Comparison of ENCODE assay signal across 11 mouse cellular contexts in genomic region chr9:56892111-56892510, GRCm38 (mm10). TPM values are rescaled to one million over a fixed set of nuclear protein-coding genes. Genes with fewer than 3 reads are reported as not detected.
DNase-seq lines count a peak whose midpoint lies in the region; ATAC-seq and TF ChIP-seq lines count a peak whose summit lies in the region.
"Had no signal": no experiment of that assay in that cellular context is flagged by ENCODE, and none has a peak within 500 bp of the region (broad histone marks: within the 10 kb centered on the region; RNA-seq: fewer than 3 reads in every experiment).

No protein-coding gene starts in this region.

- no peak for DNase-seq in forebrain, embryonic 10.5 days (ENCODE audit: extremely low spot score, low spot score)
- DNase-seq in hindbrain, embryonic 14.5 days (ENCODE audit: low spot score), result no peak
- DNase-seq in liver, postnatal 0 days, result no peak

- no peak for TF ChIP-seq CTCF in liver, postnatal 0 days (IDR thresholded peaks at IDR 0.05; ENCODE audit: low read depth)

- no peak overlapping the region for H3K9ac ChIP-seq in forebrain, embryonic 12.5 days
- peak overlapping the region; percentile 53; the same call in 1 of the 2 replicates for H3K9ac ChIP-seq in hindbrain, embryonic 13.5 days
- H3K9ac ChIP-seq in hindbrain, embryonic 14.5 days, result no peak overlapping the region
- H3K9ac ChIP-seq in liver, embryonic 15.5 days, result no peak overlapping the region
- H3K9ac ChIP-seq in liver, postnatal 0 days (replicated peaks), result no peak overlapping the region
- H3K9ac ChIP-seq in limb, embryonic 15.5 days, result no peak overlapping the region
- H3K9ac ChIP-seq: forebrain, embryonic 13.5 days had no signal

- peak overlapping the region; percentile 42; the same call in 1 of the 2 replicates for H3K27ac ChIP-seq in forebrain, embryonic 10.5 days
- no peak overlapping the region for H3K27ac ChIP-seq in forebrain, embryonic 12.5 days
- no peak overlapping the region for H3K27ac ChIP-seq in hindbrain, embryonic 13.5 days
- H3K27ac ChIP-seq in hindbrain, embryonic 14.5 days, result no peak overlapping the region
- H3K27ac ChIP-seq in liver, embryonic 15.5 days (replicated peaks), result no peak overlapping the region
- no peak overlapping the region for H3K27ac ChIP-seq in liver, postnatal 0 days (ENCODE audit: low read depth)
- H3K27ac ChIP-seq in limb, embryonic 15.5 days, result peak overlapping the region; percentile 13; the same call in 1 of the 2 replicates
- H3K27ac ChIP-seq: forebrain, embryonic 13.5 days; kidney, postnatal 0 days had no signal

- TF ChIP-seq EP300 in liver, postnatal 0 days (IDR thresholded peaks at IDR 0.05; ENCODE audit: low read depth), result no peak

- no peaks in the 10 kb centered on the region for H3K36me3 ChIP-seq in forebrain, embryonic 10.5 days (replicated peaks)
- no peaks in the 10 kb centered on the region for H3K36me3 ChIP-seq in forebrain, embryonic 12.5 days (replicated peaks)
- no peaks in the 10 kb centered on the region for H3K36me3 ChIP-seq in hindbrain, embryonic 13.5 days
- H3K36me3 ChIP-seq in hindbrain, embryonic 14.5 days (replicated peaks; ENCODE audit: control insufficient read depth, insufficient read depth), result no peaks in the 10 kb centered on the region
- H3K36me3 ChIP-seq in liver, embryonic 15.5 days (replicated peaks), result no peaks in the 10 kb centered on the region
- no peaks in the 10 kb centered on the region for H3K36me3 ChIP-seq in liver, postnatal 0 days (replicated peaks; ENCODE audit: insufficient read depth, low read length)
- peaks cover 85% of the 10 kb centered on the region for H3K36me3 ChIP-seq in limb, embryonic 15.5 days

- no peak for ATAC-seq in forebrain, embryonic 12.5 days (ENCODE audit: low FRiP score)
- ATAC-seq in hindbrain, embryonic 13.5 days (ENCODE audit: low FRiP score), result no peak
- no peak for ATAC-seq in hindbrain, embryonic 14.5 days (ENCODE audit: low FRiP score)
- no peak for ATAC-seq in liver, embryonic 15.5 days (ENCODE audit: insufficient read depth)
- ATAC-seq in liver, postnatal 0 days, result no peak
- no peak for ATAC-seq in limb, embryonic 15.5 days (ENCODE audit: insufficient number of reproducible peaks, low FRiP score, low TSS enrichment, low read depth)

- peaks cover 24% of the 10 kb centered on the region for H3K4me1 ChIP-seq in forebrain, embryonic 10.5 days
- peaks cover 19% of the 10 kb centered on the region for H3K4me1 ChIP-seq in forebrain, embryonic 12.5 days
- H3K4me1 ChIP-seq in hindbrain, embryonic 13.5 days (replicated peaks), result peaks cover 26% of the 10 kb centered on the region
- H3K4me1 ChIP-seq in hindbrain, embryonic 14.5 days (replicated peaks; ENCODE audit: control insufficient read depth, insufficient read depth, low read length), result peaks cover 9% of the 10 kb centered on the region; the same call in 1 of the 2 replicates
- peaks cover 10% of the 10 kb centered on the region for H3K4me1 ChIP-seq in liver, embryonic 15.5 days (replicated peaks)
- H3K4me1 ChIP-seq in liver, postnatal 0 days (ENCODE audit: insufficient read depth), result peaks cover 4% of the 10 kb centered on the region; the same call in 1 of the 2 replicates
- H3K4me1 ChIP-seq in limb, embryonic 15.5 days, result peaks cover 19% of the 10 kb centered on the region

- no peaks in the 10 kb centered on the region for H3K9me3 ChIP-seq in forebrain, embryonic 10.5 days
- H3K9me3 ChIP-seq in forebrain, embryonic 12.5 days, result no peaks in the 10 kb centered on the region
- H3K9me3 ChIP-seq in hindbrain, embryonic 13.5 days, result no peaks in the 10 kb centered on the region
- no peaks in the 10 kb centered on the region for H3K9me3 ChIP-seq in hindbrain, embryonic 14.5 days (ENCODE audit: control insufficient read depth, low read length)
- H3K9me3 ChIP-seq in liver, embryonic 15.5 days (replicated peaks), result no peaks in the 10 kb centered on the region
- no peaks in the 10 kb centered on the region for H3K9me3 ChIP-seq in liver, postnatal 0 days (ENCODE audit: low read length)
- no peaks in the 10 kb centered on the region for H3K9me3 ChIP-seq in limb, embryonic 15.5 days
- H3K9me3 ChIP-seq: forebrain, embryonic 13.5 days; heart, embryonic 10.5 days had no signal

- peaks cover 30% of the 10 kb centered on the region for H3K27me3 ChIP-seq in forebrain, embryonic 10.5 days (ENCODE audit: poor library complexity, severe bottlenecking)
- H3K27me3 ChIP-seq in forebrain, embryonic 12.5 days, result peaks cover 23% of the 10 kb centered on the region
- H3K27me3 ChIP-seq in hindbrain, embryonic 13.5 days, result peaks cover 15% of the 10 kb centered on the region; the same call in 1 of the 2 replicates
- peaks cover 4% of the 10 kb centered on the region; the same call in 1 of the 2 replicates for H3K27me3 ChIP-seq in hindbrain, embryonic 14.5 days (ENCODE audit: control insufficient read depth, insufficient read depth, low read length)
- peaks cover 6% of the 10 kb centered on the region for H3K27me3 ChIP-seq in liver, embryonic 15.5 days
- no peaks in the 10 kb centered on the region for H3K27me3 ChIP-seq in liver, postnatal 0 days (ENCODE audit: insufficient read depth, low read length)
- H3K27me3 ChIP-seq in limb, embryonic 15.5 days, result no peaks in the 10 kb centered on the region; the same call in 1 of the 2 replicates

- H3K4me2 ChIP-seq in forebrain, embryonic 12.5 days, result no peak overlapping the region
- H3K4me2 ChIP-seq in hindbrain, embryonic 13.5 days, result no peak overlapping the region
- no peak overlapping the region for H3K4me2 ChIP-seq in hindbrain, embryonic 14.5 days (replicated peaks)
- 0 out of 2 replicates have a peak overlapping the region, but pooled peaks have one; percentile 50 for H3K4me2 ChIP-seq in liver, embryonic 15.5 days
- H3K4me2 ChIP-seq in liver, postnatal 0 days (ENCODE audit: low read depth, low read length), result no peak overlapping the region
- no peak overlapping the region for H3K4me2 ChIP-seq in limb, embryonic 15.5 days

- no peak overlapping the region for H3K4me3 ChIP-seq in forebrain, embryonic 10.5 days
- no peak overlapping the region for H3K4me3 ChIP-seq in forebrain, embryonic 12.5 days (replicated peaks)
- no peak overlapping the region for H3K4me3 ChIP-seq in hindbrain, embryonic 13.5 days
- H3K4me3 ChIP-seq in hindbrain, embryonic 14.5 days (replicated peaks; ENCODE audit: low read length), result no peak overlapping the region
- H3K4me3 ChIP-seq in liver, embryonic 15.5 days (replicated peaks), result no peak overlapping the region
- no peak overlapping the region for H3K4me3 ChIP-seq in liver, postnatal 0 days (ENCODE audit: low read depth, low read length)
- no peak overlapping the region for H3K4me3 ChIP-seq in limb, embryonic 15.5 days
- H3K4me3 ChIP-seq: forebrain, embryonic 13.5 days had no signal

- WGBS in forebrain, embryonic 10.5 days, result 82% methylated on average over 10 of the region's 10 CpGs
- 87% methylated on average over 10 of the region's 10 CpGs for WGBS in forebrain, embryonic 12.5 days
- 87% methylated on average over 10 of the region's 10 CpGs for WGBS in hindbrain, embryonic 13.5 days
- WGBS in hindbrain, embryonic 14.5 days, result 89% methylated on average over 10 of the region's 10 CpGs
- 72% methylated on average over 10 of the region's 10 CpGs for WGBS in liver, embryonic 15.5 days (ENCODE audit: insufficient replicate concordance)
- 74% methylated on average over 10 of the region's 10 CpGs for whole genome bisulfite sequencing in liver, postnatal 0 days (ENCODE audit: insufficient replicate concordance)
- 88% methylated on average over 10 of the region's 10 CpGs for WGBS in limb, embryonic 15.5 days

RNA-seq across cellular contexts. Expression of gene Cspg4, which starts 27.3 kb away (rescaled TPM):
- polyA plus RNA-seq in forebrain, embryonic 10.5 days (2016; fragmentation: Nextera tagmentation; extraction: Ambion mirVana), result 0.88 and 1.1 TPM in 2 replicates
- polyA plus RNA-seq in forebrain, embryonic 12.5 days (2016; fragmentation: Nextera tagmentation; extraction: Ambion mirVana), result 3.0 and 3.8 TPM in 2 replicates
- 4.2 and 5.2 TPM in 2 replicates for polyA plus RNA-seq in hindbrain, embryonic 13.5 days (2015; fragmentation: Nextera tagmentation; extraction: Ambion mirVana)
- 5.5 and 6.8 TPM in 2 replicates for polyA plus RNA-seq in hindbrain, embryonic 14.5 days (2014; fragmentation: Nextera tagmentation; extraction: Ambion mirVana)
- 0.61 and 0.75 TPM in 2 replicates for polyA plus RNA-seq in liver, embryonic 15.5 days (2015; fragmentation: Nextera tagmentation; extraction: Ambion mirVana)
- 0.13 and 0.20 TPM in 2 replicates for polyA plus RNA-seq in liver, postnatal 0 days (2015; fragmentation: Nextera tagmentation; extraction: Ambion mirVana)
- polyA plus RNA-seq in limb, embryonic 15.5 days (2015; fragmentation: Nextera tagmentation; extraction: Ambion mirVana), result 49.1 and 52.2 TPM in 2 replicates
- polyA plus RNA-seq: CD4-positive, CD25-positive, alpha-beta regulatory T cell, adult 4 months had no signal

RNA-seq across cellular contexts. Expression of gene Odf3l1, which starts 27.6 kb away (rescaled TPM):
- polyA plus RNA-seq in forebrain, embryonic 10.5 days (2016; fragmentation: Nextera tagmentation; extraction: Ambion mirVana), result not detected in 2 replicates
- not detected in 2 replicates for polyA plus RNA-seq in forebrain, embryonic 12.5 days (2016; fragmentation: Nextera tagmentation; extraction: Ambion mirVana)
- polyA plus RNA-seq in hindbrain, embryonic 13.5 days (2015; fragmentation: Nextera tagmentation; extraction: Ambion mirVana), result 0.18 TPM in 1 of 2 replicates, not detected in the other
- polyA plus RNA-seq in hindbrain, embryonic 14.5 days (2014; fragmentation: Nextera tagmentation; extraction: Ambion mirVana), result not detected in 2 replicates
- 0.10 TPM in 1 of 2 replicates, not detected in the other for polyA plus RNA-seq in liver, embryonic 15.5 days (2015; fragmentation: Nextera tagmentation; extraction: Ambion mirVana)
- polyA plus RNA-seq in liver, postnatal 0 days (2015; fragmentation: Nextera tagmentation; extraction: Ambion mirVana), result not detected in 2 replicates
- polyA plus RNA-seq in limb, embryonic 15.5 days (2015; fragmentation: Nextera tagmentation; extraction: Ambion mirVana), result 1.00 and 3.4 TPM in 2 replicates
- polyA plus RNA-seq: CD4-positive, CD25-positive, alpha-beta regulatory T cell, adult 4 months; forebrain, embryonic 13.5 days had no signal

RNA-seq across cellular contexts. Expression of gene Snx33, which starts 36.1 kb away (rescaled TPM):
- polyA plus RNA-seq in forebrain, embryonic 10.5 days (2016; fragmentation: Nextera tagmentation; extraction: Ambion mirVana), result 8.6 and 9.9 TPM in 2 replicates
- 6.0 and 6.2 TPM in 2 replicates for polyA plus RNA-seq in forebrain, embryonic 12.5 days (2016; fragmentation: Nextera tagmentation; extraction: Ambion mirVana)
- 2.9 and 3.7 TPM in 2 replicates for polyA plus RNA-seq in hindbrain, embryonic 13.5 days (2015; fragmentation: Nextera tagmentation; extraction: Ambion mirVana)
- polyA plus RNA-seq in hindbrain, embryonic 14.5 days (2014; fragmentation: Nextera tagmentation; extraction: Ambion mirVana), result 2.1 and 2.4 TPM in 2 replicates
- polyA plus RNA-seq in liver, embryonic 15.5 days (2015; fragmentation: Nextera tagmentation; extraction: Ambion mirVana), result 1.3 and 1.6 TPM in 2 replicates
- polyA plus RNA-seq in liver, postnatal 0 days (2015; fragmentation: Nextera tagmentation; extraction: Ambion mirVana), result 1.6 and 1.8 TPM in 2 replicates
- polyA plus RNA-seq in limb, embryonic 15.5 days (2015; fragmentation: Nextera tagmentation; extraction: Ambion mirVana), result 10.9 and 11.3 TPM in 2 replicates

RNA-seq across cellular contexts. Expression of gene Imp3, which starts 45.2 kb away (rescaled TPM):
- polyA plus RNA-seq in forebrain, embryonic 10.5 days (2016; fragmentation: Nextera tagmentation; extraction: Ambion mirVana), result 62.6 and 72.1 TPM in 2 replicates
- polyA plus RNA-seq in forebrain, embryonic 12.5 days (2016; fragmentation: Nextera tagmentation; extraction: Ambion mirVana), result 69.6 and 71.4 TPM in 2 replicates
- polyA plus RNA-seq in hindbrain, embryonic 13.5 days (2015; fragmentation: Nextera tagmentation; extraction: Ambion mirVana), result 74.5 and 74.8 TPM in 2 replicates
- polyA plus RNA-seq in hindbrain, embryonic 14.5 days (2014; fragmentation: Nextera tagmentation; extraction: Ambion mirVana), result 73.4 and 78.1 TPM in 2 replicates
- polyA plus RNA-seq in liver, embryonic 15.5 days (2015; fragmentation: Nextera tagmentation; extraction: Ambion mirVana), result 40.3 and 42.6 TPM in 2 replicates
- 57.6 and 57.8 TPM in 2 replicates for polyA plus RNA-seq in liver, postnatal 0 days (2015; fragmentation: Nextera tagmentation; extraction: Ambion mirVana)
- polyA plus RNA-seq in limb, embryonic 15.5 days (2015; fragmentation: Nextera tagmentation; extraction: Ambion mirVana), result 80.0 and 86.5 TPM in 2 replicates

RNA-seq across cellular contexts. Expression of gene Snupn, which starts 58.6 kb away (rescaled TPM):
- polyA plus RNA-seq in forebrain, embryonic 10.5 days (2016; fragmentation: Nextera tagmentation; extraction: Ambion mirVana), result 28.9 and 29.3 TPM in 2 replicates
- polyA plus RNA-seq in forebrain, embryonic 12.5 days (2016; fragmentation: Nextera tagmentation; extraction: Ambion mirVana), result 25.7 and 27.6 TPM in 2 replicates
- 28.5 and 31.5 TPM in 2 replicates for polyA plus RNA-seq in hindbrain, embryonic 13.5 days (2015; fragmentation: Nextera tagmentation; extraction: Ambion mirVana)
- polyA plus RNA-seq in hindbrain, embryonic 14.5 days (2014; fragmentation: Nextera tagmentation; extraction: Ambion mirVana), result 23.4 and 26.0 TPM in 2 replicates
- 8.3 and 8.4 TPM in 2 replicates for polyA plus RNA-seq in liver, embryonic 15.5 days (2015; fragmentation: Nextera tagmentation; extraction: Ambion mirVana)
- polyA plus RNA-seq in liver, postnatal 0 days (2015; fragmentation: Nextera tagmentation; extraction: Ambion mirVana), result 7.7 and 8.2 TPM in 2 replicates
- 24.9 and 26.6 TPM in 2 replicates for polyA plus RNA-seq in limb, embryonic 15.5 days (2015; fragmentation: Nextera tagmentation; extraction: Ambion mirVana)

Comparison
In these comparisons a context has a peak if more than half of its experiments do, and no peak if none do; other contexts are left out.
1. H3K27ac ChIP-seq: peak in forebrain, embryonic 10.5 days (single experiment) and limb, embryonic 15.5 days (single experiment); none in forebrain, embryonic 12.5 days (single experiment), hindbrain, embryonic 13.5 days (single experiment), hindbrain, embryonic 14.5 days (single experiment), liver, embryonic 15.5 days (single experiment) and liver, postnatal 0 days (single experiment).